Mouse (Mus musculus): ENCODE results near the gene Vsir. TPM values are rescaled to one million over a fixed set of nuclear protein-coding genes. Genes with fewer than 3 reads are reported as not detected.

The Vsir gene
- polyA plus RNA-seq, 1 experiment from 2014 or later, result 4.9 TPM

DNA sequence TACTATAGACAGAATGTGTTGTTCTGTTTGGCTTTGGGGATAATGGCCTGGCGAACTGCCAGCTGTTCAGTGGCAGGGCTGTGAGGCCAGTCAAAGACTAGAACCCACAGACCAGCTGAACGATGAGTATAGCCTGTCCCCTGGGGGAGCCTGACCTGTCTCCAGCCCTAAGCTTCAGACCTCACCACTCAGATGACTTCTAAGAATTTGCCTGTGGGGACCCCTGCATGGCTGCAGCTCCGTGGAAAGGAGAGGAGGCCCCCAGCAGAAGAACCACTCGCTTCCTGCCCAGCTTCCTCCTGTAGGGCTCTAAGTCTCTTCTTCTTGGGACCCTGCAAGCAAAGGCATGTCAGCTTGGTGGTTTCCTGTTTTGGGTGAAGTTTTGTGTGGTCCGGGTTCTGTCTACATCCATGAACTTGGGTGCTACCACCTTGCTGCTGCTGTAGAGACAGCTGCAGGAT is 24.0 kb downstream of the Vsir start:
- no peak overlapping the region for H3K4me3 ChIP-seq (ENCODE audit: low read depth, low read length)
- ATAC-seq (ENCODE audit: insufficient number of reproducible peaks, insufficient read depth, low FRiP score, low read depth), result no peak
- no peak overlapping the region for H3K27ac ChIP-seq (ENCODE audit: low read length)
- no peak overlapping the region for H3K4me2 ChIP-seq (replicated peaks; ENCODE audit: low read depth, low read length)
- 74% methylated on average over 5 of the region's 5 CpGs for WGBS
- H3K27me3 ChIP-seq (ENCODE audit: control insufficient read depth, insufficient read depth, low read length), result no peaks in the 10 kb centered on the region
- H3K4me1 ChIP-seq (ENCODE audit: control insufficient read depth, insufficient read depth, low read length), result 0 out of 2 replicates have a peak, but pooled peaks cover 3% of the 10 kb centered on the region
- no peaks in the 10 kb centered on the region for H3K36me3 ChIP-seq (ENCODE audit: control insufficient read depth, insufficient read depth, low read length)
- H3K9me3 ChIP-seq (ENCODE audit: control insufficient read depth, low read depth, low read length), result no peaks in the 10 kb centered on the region
- no peak overlapping the region for H3K9ac ChIP-seq (replicated peaks; ENCODE audit: low read depth, low read length)

DNA sequence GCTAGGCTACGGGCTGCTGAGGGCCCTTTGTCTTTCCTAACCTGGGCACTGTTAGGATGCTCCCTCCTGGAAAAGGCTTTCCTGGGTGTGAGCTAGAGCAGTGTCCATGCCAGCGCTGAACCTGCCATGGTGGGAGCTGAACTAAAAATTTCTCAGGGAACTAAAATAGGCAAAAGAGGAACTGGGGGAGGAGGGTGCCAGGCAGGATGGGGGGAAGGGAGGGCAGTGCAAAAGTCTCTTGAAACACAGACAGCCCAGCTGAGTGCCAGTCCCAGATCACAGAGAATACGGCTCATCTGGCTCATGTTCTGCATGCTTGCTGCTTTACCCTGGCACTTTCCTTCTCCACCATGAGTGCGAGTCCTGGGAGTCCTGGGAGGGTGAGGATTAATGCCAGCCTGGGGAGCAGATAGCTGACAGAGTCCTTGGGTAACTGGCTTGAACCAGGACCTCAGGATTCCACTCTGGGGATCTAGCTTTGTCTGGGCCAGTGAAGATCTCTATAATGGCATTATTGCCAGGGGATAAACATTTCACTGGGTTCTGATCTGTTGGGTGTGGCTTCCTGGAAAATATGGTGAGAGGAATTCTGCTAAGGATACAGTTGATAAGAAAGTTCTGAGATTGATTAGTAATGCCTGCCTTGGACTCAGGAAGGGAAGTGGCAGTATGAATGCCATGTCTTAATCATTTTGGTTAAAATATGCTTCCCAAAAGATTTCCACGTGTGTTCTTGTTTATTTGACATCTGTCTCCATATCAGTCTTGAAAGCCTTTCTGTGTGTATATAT is 25.1 kb downstream of the Vsir start:
- no peak for ATAC-seq (ENCODE audit: insufficient number of reproducible peaks, insufficient read depth, low FRiP score, low read depth)
- Histone ChIP-seq H3K4me1 (ENCODE audit: control insufficient read depth, insufficient read depth, low read length) (0 out of 2 replicates have a peak, but pooled peaks cover 3% of the 10 kb centered on the region), H3K9me3 (ENCODE audit: control insufficient read depth, low read depth, low read length) (no peaks in the 10 kb centered on the region), H3K4me2 (replicated peaks; ENCODE audit: low read depth, low read length) (no peak overlapping the region), H3K36me3 (ENCODE audit: control insufficient read depth, insufficient read depth, low read length) (no peaks in the 10 kb centered on the region), H3K4me3 (ENCODE audit: low read depth, low read length) (no peak overlapping the region), H3K27me3 (ENCODE audit: control insufficient read depth, insufficient read depth, low read length) (no peaks in the 10 kb centered on the region), H3K27ac (ENCODE audit: low read length) (no peak overlapping the region), H3K9ac (replicated peaks; ENCODE audit: low read depth, low read length) (no peak overlapping the region)
- WGBS, result 86% methylated on average over 5 of the region's 5 CpGs

GRCm38 (mm10) chr10:60373543-60373936 is 26.9 kb downstream of the Vsir start:
- Histone ChIP-seq H3K4me3 (ENCODE audit: low read depth, low read length) (no peak overlapping the region), H3K9me3 (ENCODE audit: control insufficient read depth, low read depth, low read length) (no peaks in the 10 kb centered on the region), H3K4me2 (replicated peaks; ENCODE audit: low read depth, low read length) (no peak overlapping the region), H3K27ac (ENCODE audit: low read length) (0 out of 2 replicates have a peak overlapping the region, but pooled peaks have one; percentile 15), H3K9ac (replicated peaks; ENCODE audit: low read depth, low read length) (no peak overlapping the region), H3K27me3 (ENCODE audit: control insufficient read depth, insufficient read depth, low read length) (no peaks in the 10 kb centered on the region), H3K36me3 (ENCODE audit: control insufficient read depth, insufficient read depth, low read length) (no peaks in the 10 kb centered on the region), H3K4me1 (ENCODE audit: control insufficient read depth, insufficient read depth, low read length) (0 out of 2 replicates have a peak, but pooled peaks cover 3% of the 10 kb centered on the region)
- WGBS, result 45% methylated on average over 6 of the region's 6 CpGs
- ATAC-seq (ENCODE audit: insufficient number of reproducible peaks, insufficient read depth, low FRiP score, low read depth), result no peak

- no peak overlapping the region for H3K4me3 ChIP-seq (ENCODE audit: low read depth, low read length)
- no peaks in the 10 kb centered on the region for H3K27me3 ChIP-seq (ENCODE audit: control insufficient read depth, insufficient read depth, low read length)
- 0 out of 2 replicates have a peak, but pooled peaks cover 3% of the 10 kb centered on the region for H3K4me1 ChIP-seq (ENCODE audit: control insufficient read depth, insufficient read depth, low read length)
- H3K4me2 ChIP-seq (replicated peaks; ENCODE audit: low read depth, low read length), result no peak overlapping the region
- no peaks in the 10 kb centered on the region for H3K9me3 ChIP-seq (ENCODE audit: control insufficient read depth, low read depth, low read length)
- H3K27ac ChIP-seq (ENCODE audit: low read length), result 0 out of 2 replicates have a peak overlapping the region, but pooled peaks have one; percentile 15
- no peaks in the 10 kb centered on the region for H3K36me3 ChIP-seq (ENCODE audit: control insufficient read depth, insufficient read depth, low read length)
- WGBS, result 51% methylated on average over 8 of the region's 8 CpGs
- no peak overlapping the region for H3K9ac ChIP-seq (replicated peaks; ENCODE audit: low read depth, low read length)
- peak; percentile 37; the same call in 1 of the 2 replicates for ATAC-seq (ENCODE audit: insufficient number of reproducible peaks, insufficient read depth, low FRiP score, low read depth)
Measured at GRCm38 (mm10) chr10:60373937-60374578, 27.4 kb downstream of the Vsir start.

- H3K9ac ChIP-seq (replicated peaks; ENCODE audit: low read depth, low read length), result no peak overlapping the region
- no peaks in the 10 kb centered on the region for H3K36me3 ChIP-seq (ENCODE audit: control insufficient read depth, insufficient read depth, low read length)
- H3K9me3 ChIP-seq (ENCODE audit: control insufficient read depth, low read depth, low read length), result no peaks in the 10 kb centered on the region
- no peak overlapping the region for H3K4me3 ChIP-seq (ENCODE audit: low read depth, low read length)
- 0 out of 2 replicates have a peak, but pooled peaks cover 3% of the 10 kb centered on the region for H3K4me1 ChIP-seq (ENCODE audit: control insufficient read depth, insufficient read depth, low read length)
- no peak for ATAC-seq (ENCODE audit: insufficient number of reproducible peaks, insufficient read depth, low FRiP score, low read depth)
- H3K27me3 ChIP-seq (ENCODE audit: control insufficient read depth, insufficient read depth, low read length), result no peaks in the 10 kb centered on the region
- no peak overlapping the region for H3K4me2 ChIP-seq (replicated peaks; ENCODE audit: low read depth, low read length)
- no peak overlapping the region for H3K27ac ChIP-seq (ENCODE audit: low read length)
- WGBS, result 89% methylated on average over 16 of the region's 16 CpGs
Measured at GRCm38 (mm10) chr10:60376704-60377103, 30.1 kb downstream of the Vsir start.

DNA sequence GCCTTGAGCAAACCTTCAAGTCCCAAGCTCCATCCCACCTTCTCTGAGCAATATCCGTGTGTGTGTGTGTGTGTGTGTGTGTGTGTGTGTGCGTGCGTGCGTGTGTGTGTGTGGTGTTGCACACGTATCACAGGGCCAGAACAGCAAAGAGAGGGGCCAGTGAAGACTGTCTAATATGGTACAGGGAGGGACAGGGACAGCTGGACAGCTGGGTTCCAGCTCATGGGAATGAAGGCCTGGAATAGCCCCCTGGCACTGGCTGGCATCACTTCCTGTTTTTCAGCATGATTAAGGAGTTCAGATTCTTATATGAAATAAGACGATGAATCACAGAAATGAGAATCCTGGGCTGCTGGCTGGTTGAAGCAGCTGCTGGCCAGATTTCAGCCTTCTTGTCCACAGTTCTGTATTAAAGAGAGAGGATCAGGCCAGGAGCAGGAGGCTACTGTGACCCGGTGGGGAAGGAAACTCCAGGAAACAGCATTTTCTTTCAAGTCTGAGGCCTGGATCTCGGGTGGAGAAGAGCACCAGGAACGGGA is 32.8 kb downstream of the Vsir start:
- ATAC-seq (ENCODE audit: insufficient number of reproducible peaks, insufficient read depth, low FRiP score, low read depth), result no peak
- Histone ChIP-seq H3K9me3 (ENCODE audit: control insufficient read depth, low read depth, low read length) (no peaks in the 10 kb centered on the region), H3K4me2 (replicated peaks; ENCODE audit: low read depth, low read length) (no peak overlapping the region), H3K27me3 (ENCODE audit: control insufficient read depth, insufficient read depth, low read length) (no peaks in the 10 kb centered on the region), H3K4me3 (ENCODE audit: low read depth, low read length) (no peak overlapping the region), H3K27ac (ENCODE audit: low read length) (0 out of 2 replicates have a peak overlapping the region, but pooled peaks have one; percentile 0), H3K9ac (replicated peaks; ENCODE audit: low read depth, low read length) (no peak overlapping the region), H3K4me1 (ENCODE audit: control insufficient read depth, insufficient read depth, low read length) (0 out of 2 replicates have a peak, but pooled peaks cover 3% of the 10 kb centered on the region), H3K36me3 (ENCODE audit: control insufficient read depth, insufficient read depth, low read length) (no peaks in the 10 kb centered on the region)
- WGBS, result 69% methylated on average over 9 of the region's 9 CpGs

GRCm38 (mm10) chr10:60380229-60380628 is 33.6 kb downstream of the Vsir start:
- H3K27me3 ChIP-seq (ENCODE audit: control insufficient read depth, insufficient read depth, low read length), result no peaks in the 10 kb centered on the region
- no peak overlapping the region for H3K9ac ChIP-seq (replicated peaks; ENCODE audit: low read depth, low read length)
- H3K9me3 ChIP-seq (ENCODE audit: control insufficient read depth, low read depth, low read length), result no peaks in the 10 kb centered on the region
- 0 out of 2 replicates have a peak, but pooled peaks cover 3% of the 10 kb centered on the region for H3K4me1 ChIP-seq (ENCODE audit: control insufficient read depth, insufficient read depth, low read length)
- H3K27ac ChIP-seq (ENCODE audit: low read length), result no peak overlapping the region
- ATAC-seq (ENCODE audit: insufficient number of reproducible peaks, insufficient read depth, low FRiP score, low read depth), result no peak
- H3K4me2 ChIP-seq (replicated peaks; ENCODE audit: low read depth, low read length), result no peak overlapping the region
- no peaks in the 10 kb centered on the region for H3K36me3 ChIP-seq (ENCODE audit: control insufficient read depth, insufficient read depth, low read length)
- 63% methylated on average over 3 of the region's 3 CpGs for WGBS
- no peak overlapping the region for H3K4me3 ChIP-seq (ENCODE audit: low read depth, low read length)

DNA sequence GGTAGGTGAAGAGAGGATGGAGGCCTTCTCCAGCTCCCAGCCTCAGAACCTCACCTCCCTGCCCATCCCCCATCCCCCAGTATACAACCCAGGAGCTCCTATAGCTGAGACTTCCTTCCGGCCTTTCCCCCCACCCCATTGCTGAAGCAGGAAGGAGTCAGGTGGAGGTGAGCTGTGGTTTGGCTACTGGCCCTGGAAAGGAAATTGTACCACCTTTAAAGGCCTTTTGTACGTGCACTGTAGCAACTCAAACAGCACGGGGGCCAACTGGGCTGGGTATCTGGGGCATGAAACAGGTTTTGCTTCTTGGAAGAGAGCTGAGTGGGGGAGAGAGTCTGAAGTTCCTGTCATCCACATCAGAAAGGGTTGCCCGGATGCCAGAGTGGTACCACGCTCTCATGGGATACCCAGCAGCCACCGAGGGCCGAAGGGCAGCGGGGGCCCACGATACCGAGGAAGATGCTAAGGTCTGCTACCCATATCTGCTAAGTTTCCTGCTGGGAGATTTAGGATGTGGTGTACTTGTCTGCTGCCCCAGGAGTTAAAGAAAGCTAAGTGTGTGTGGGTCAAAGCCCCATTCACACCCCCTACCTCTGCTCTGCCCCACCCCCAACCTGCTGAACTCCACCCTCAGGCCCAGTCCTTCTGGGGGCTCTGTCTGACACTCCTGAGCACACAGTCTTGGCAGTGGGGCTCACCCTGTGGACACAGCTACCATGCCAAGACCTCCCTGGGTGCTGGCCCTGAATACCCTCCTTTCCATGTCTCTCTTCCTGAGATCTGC is 34.7 kb downstream of the Vsir start:
- Histone ChIP-seq H3K27me3 (ENCODE audit: control insufficient read depth, insufficient read depth, low read length) (no peaks in the 10 kb centered on the region), H3K9me3 (ENCODE audit: control insufficient read depth, low read depth, low read length) (no peaks in the 10 kb centered on the region), H3K4me3 (ENCODE audit: low read depth, low read length) (no peak overlapping the region), H3K9ac (replicated peaks; ENCODE audit: low read depth, low read length) (no peak overlapping the region), H3K4me1 (ENCODE audit: control insufficient read depth, insufficient read depth, low read length) (0 out of 2 replicates have a peak, but pooled peaks cover 3% of the 10 kb centered on the region), H3K4me2 (replicated peaks; ENCODE audit: low read depth, low read length) (no peak overlapping the region), H3K27ac (ENCODE audit: low read length) (no peak overlapping the region), H3K36me3 (ENCODE audit: control insufficient read depth, insufficient read depth, low read length) (no peaks in the 10 kb centered on the region)
- WGBS, result 74% methylated on average over 10 of the region's 10 CpGs
- ATAC-seq (ENCODE audit: insufficient number of reproducible peaks, insufficient read depth, low FRiP score, low read depth), result no peak
